Mouse (Mus musculus): ENCODE results near the gene Pds5a. TPM values are rescaled to one million over a fixed set of nuclear protein-coding genes. Genes with fewer than 3 reads are reported as not detected.
A peak's percentile ranks its signal among the peaks of the same experiment; 100 is the strongest.

Gene Pds5a
- 138 and 161 TPM in 2 replicates for total RNA-seq (2012; rRNA removed)

DNA sequence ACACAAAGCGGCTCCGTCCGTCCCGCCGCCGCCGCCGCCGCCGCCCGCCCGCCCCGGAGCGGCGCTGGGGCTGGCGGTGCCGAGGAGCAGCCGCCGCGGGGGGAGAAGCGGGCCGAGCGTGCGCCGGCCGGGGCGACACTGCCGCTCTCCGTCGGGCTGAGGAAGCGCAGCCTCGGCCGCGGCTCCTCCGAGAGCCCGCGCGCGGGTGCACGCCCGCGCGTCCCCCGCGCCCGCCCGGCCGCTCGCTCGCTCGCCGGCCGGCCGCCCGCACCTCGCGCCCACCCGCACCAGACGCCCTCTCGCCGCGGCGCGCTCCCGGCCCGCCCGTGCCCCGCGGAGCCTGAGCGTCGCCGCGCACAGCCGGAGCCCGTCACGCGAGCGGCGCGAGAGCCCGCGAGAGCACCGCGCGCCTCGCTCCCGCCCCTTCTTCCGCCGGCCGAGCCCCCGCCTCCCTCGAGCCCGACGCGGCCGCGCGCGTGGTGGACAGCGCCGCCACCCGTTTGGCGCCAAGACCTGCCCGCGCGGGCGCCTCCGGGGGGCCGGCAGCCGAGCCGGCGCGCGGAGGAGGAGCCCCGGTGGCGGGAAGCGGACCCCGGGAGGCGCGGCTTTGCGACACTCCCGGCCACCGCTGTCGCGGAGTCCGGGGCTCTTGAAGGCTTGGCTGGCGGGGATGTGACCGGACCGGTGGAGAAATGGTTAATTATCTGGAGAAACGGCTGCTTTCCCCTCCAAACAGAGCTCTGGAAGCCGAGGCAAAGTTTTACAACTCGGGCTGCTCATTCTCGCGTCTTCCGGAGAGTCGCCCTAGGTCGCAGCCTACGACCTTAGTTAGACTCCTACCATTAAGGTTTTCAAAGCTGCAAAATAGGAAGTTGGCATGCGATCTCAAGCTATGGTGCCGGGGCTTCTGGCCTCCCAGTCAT lies at the start of gene Pds5a:
TSS of gene Pds5a (minus strand) at position 438 of the 923 bp plus-strand sequence.
- TF ChIP-seq CHD2 (IDR thresholded peaks at IDR 0.05; ENCODE audit: low read depth, low read length): no peak
- TF ChIP-seq HCFC1 (IDR thresholded peaks at IDR 0.05; ENCODE audit: borderline replicate concordance, insufficient read depth, low read length): no peak
- no peak for TF ChIP-seq MAFK (IDR thresholded peaks at IDR 0.05; ENCODE audit: insufficient read depth, low read depth, low read length)
- TF ChIP-seq ZC3H11A (IDR thresholded peaks at IDR 0.05; ENCODE audit: borderline replicate concordance, low read depth, low read length): no peak
- no peak for TF ChIP-seq ZNF384 (IDR thresholded peaks at IDR 0.05; ENCODE audit: low read depth, low read length)
- H3K9me3 ChIP-seq (ENCODE audit: control insufficient read depth, insufficient read depth, low read depth, low read length): no peaks in the 10 kb centered on the region
- peak within 1 kb of the TSS; percentile 98 for H3K27ac ChIP-seq (ENCODE audit: insufficient read depth, low read depth, low read length, poor library complexity, severe bottlenecking)
- peak within 1 kb of the TSS; percentile 99 for H3K9ac ChIP-seq (ENCODE audit: insufficient read depth, low read depth, low read length, poor library complexity, severe bottlenecking)
- H3K4me1 ChIP-seq (ENCODE audit: control insufficient read depth in 2 of 2, insufficient read depth in 2 of 2, low read length in 2 of 2, poor library complexity in 1 of 2): peaks cover 5 to 8% of the 10 kb centered on the region in 2 experiments
- H3K4me3 ChIP-seq (ENCODE audit: insufficient read depth in 1 of 2, low read depth in 1 of 2, low read length in 2 of 2, poor library complexity in 1 of 2, severe bottlenecking in 1 of 2): peak within 1 kb of the TSS; percentile 97 to 100
- peak; percentile 62 for DNase-seq (ENCODE audit: low read depth, low spot score)
- in situ Hi-C loops (cut with MboI; ENCODE audit: low sequenced_read_pairs in 2 of 2, unreplicated experiment in 2 of 2): no loop called here
- H3K36me3 ChIP-seq (ENCODE audit: control insufficient read depth, insufficient read depth, low read length, poor library complexity, severe bottlenecking): peaks cover 8% of the 10 kb centered on the region; the same call in 1 of the 2 replicates

DNA sequence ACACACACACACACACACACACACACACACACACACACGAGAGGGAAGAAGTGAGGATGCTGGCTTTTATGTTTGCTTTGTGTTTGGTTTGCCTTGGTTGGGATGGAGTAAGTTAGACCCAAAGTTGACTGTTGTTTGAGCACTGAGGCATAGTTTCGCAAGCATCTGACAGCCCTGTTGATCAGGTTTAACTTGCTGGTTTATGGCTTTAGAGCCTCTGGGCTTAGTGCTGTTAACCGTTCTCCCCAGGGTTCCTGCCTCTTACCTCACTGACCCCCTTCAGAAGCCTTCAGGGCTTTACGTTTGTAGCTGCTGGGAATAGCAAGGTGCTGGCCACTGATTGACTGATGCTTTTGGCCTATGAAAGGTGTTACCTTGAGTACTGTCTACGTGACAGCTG lies 48.8 kb upstream of the Pds5a start:
- no peak for DNase-seq (ENCODE audit: low read depth, low spot score)
- TF ChIP-seq HCFC1 (IDR thresholded peaks at IDR 0.05; ENCODE audit: borderline replicate concordance, insufficient read depth, low read length) (no peak), ZC3H11A (IDR thresholded peaks at IDR 0.05; ENCODE audit: borderline replicate concordance, low read depth, low read length) (no peak), ZNF384 (IDR thresholded peaks at IDR 0.05; ENCODE audit: low read depth, low read length) (no peak), MAFK (IDR thresholded peaks at IDR 0.05; ENCODE audit: insufficient read depth, low read depth, low read length) (no peak)
- in situ Hi-C loops (cut with MboI; ENCODE audit: low sequenced_read_pairs in 2 of 2, unreplicated experiment in 2 of 2): no loop called here

DNA sequence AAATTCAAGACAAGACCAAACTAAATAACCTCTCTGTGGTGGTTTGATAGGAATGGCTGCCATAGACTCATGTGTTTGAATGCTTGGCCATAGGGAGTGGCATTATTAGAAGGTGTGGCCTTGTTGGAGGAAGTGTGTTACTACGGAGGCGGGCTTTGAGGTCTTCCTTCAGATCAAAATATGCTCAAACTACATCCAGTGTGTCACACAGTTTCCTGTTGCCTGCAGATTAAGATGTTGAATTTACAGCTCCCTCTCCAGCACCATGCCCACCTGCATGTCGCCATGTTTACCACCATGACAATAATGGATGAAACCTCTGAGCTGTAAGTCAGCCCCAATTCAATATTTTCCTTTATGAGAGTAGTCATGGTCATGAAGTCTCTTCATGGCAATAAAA lies 41.3 kb upstream of the Pds5a start:
- no peak for DNase-seq (ENCODE audit: low read depth, low spot score)

More for the DNA sequence above, 48.8 kb upstream of the Pds5a start:
- Histone ChIP-seq H3K27ac (ENCODE audit: insufficient read depth, low read depth, low read length, poor library complexity, severe bottlenecking) (no peak overlapping the region), H3K9me3 (ENCODE audit: control insufficient read depth, insufficient read depth, low read depth, low read length) (no peaks in the 10 kb centered on the region), H3K9ac (ENCODE audit: insufficient read depth, low read depth, low read length, poor library complexity, severe bottlenecking) (no peak overlapping the region), H3K4me3 (ENCODE audit: insufficient read depth in 1 of 2, low read depth in 1 of 2, low read length in 2 of 2, poor library complexity in 1 of 2, severe bottlenecking in 1 of 2) (no peak overlapping the region), H3K4me1 (ENCODE audit: control insufficient read depth in 2 of 2, insufficient read depth in 2 of 2, low read length in 2 of 2, poor library complexity in 1 of 2) (peaks cover 0 to 16% of the 10 kb centered on the region in 2 experiments; a peak in 2 of 4 replicates), H3K36me3 (ENCODE audit: control insufficient read depth, insufficient read depth, low read length, poor library complexity, severe bottlenecking) (no peaks in the 10 kb centered on the region)

DNA sequence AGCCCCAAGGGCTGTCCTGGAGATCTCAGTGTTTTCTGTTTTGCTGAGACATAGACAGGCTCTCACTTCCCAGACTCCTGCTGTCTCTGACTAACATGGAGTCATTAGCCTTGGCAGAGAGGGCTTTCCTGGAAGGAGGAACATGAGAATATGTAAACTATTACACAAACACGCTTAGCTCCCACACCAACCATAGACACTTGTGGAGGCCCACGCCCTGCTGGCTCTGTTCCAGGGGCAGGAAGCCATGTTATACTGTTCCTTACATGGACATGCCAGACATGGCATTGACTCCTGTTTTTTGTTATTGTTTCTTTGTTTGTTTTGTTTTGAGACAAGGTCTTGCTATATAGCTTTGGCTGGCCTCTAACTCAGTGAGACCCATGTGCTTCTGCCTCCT lies 37.5 kb upstream of the Pds5a start:
- TF ChIP-seq ZC3H11A (IDR thresholded peaks at IDR 0.05; ENCODE audit: borderline replicate concordance, low read depth, low read length) (no peak), CHD2 (IDR thresholded peaks at IDR 0.05; ENCODE audit: low read depth, low read length) (no peak), HCFC1 (IDR thresholded peaks at IDR 0.05; ENCODE audit: borderline replicate concordance, insufficient read depth, low read length) (no peak), MAFK (IDR thresholded peaks at IDR 0.05; ENCODE audit: insufficient read depth, low read depth, low read length) (no peak), ZNF384 (IDR thresholded peaks at IDR 0.05; ENCODE audit: low read depth, low read length) (no peak)
- H3K4me3 ChIP-seq (ENCODE audit: insufficient read depth in 1 of 2, low read depth in 1 of 2, low read length in 2 of 2, poor library complexity in 1 of 2, severe bottlenecking in 1 of 2): no peak overlapping the region

More for the DNA sequence above, 41.3 kb upstream of the Pds5a start:
- no peak overlapping the region for H3K27ac ChIP-seq (ENCODE audit: insufficient read depth, low read depth, low read length, poor library complexity, severe bottlenecking)
- TF ChIP-seq CHD2 (IDR thresholded peaks at IDR 0.05; ENCODE audit: low read depth, low read length) (no peak), HCFC1 (IDR thresholded peaks at IDR 0.05; ENCODE audit: borderline replicate concordance, insufficient read depth, low read length) (no peak), MAFK (IDR thresholded peaks at IDR 0.05; ENCODE audit: insufficient read depth, low read depth, low read length) (no peak), ZC3H11A (IDR thresholded peaks at IDR 0.05; ENCODE audit: borderline replicate concordance, low read depth, low read length) (no peak), ZNF384 (IDR thresholded peaks at IDR 0.05; ENCODE audit: low read depth, low read length) (no peak)
- no peaks in the 10 kb centered on the region for H3K4me1 ChIP-seq (ENCODE audit: control insufficient read depth in 2 of 2, insufficient read depth in 2 of 2, low read length in 2 of 2, poor library complexity in 1 of 2)
- H3K9ac ChIP-seq (ENCODE audit: insufficient read depth, low read depth, low read length, poor library complexity, severe bottlenecking): no peak overlapping the region
- H3K4me3 ChIP-seq (ENCODE audit: insufficient read depth in 1 of 2, low read depth in 1 of 2, low read length in 2 of 2, poor library complexity in 1 of 2, severe bottlenecking in 1 of 2): no peak overlapping the region
- no peaks in the 10 kb centered on the region for H3K36me3 ChIP-seq (ENCODE audit: control insufficient read depth, insufficient read depth, low read length, poor library complexity, severe bottlenecking)
- in situ Hi-C loops (cut with MboI; ENCODE audit: low sequenced_read_pairs in 2 of 2, unreplicated experiment in 2 of 2): no loop called here
- H3K9me3 ChIP-seq (ENCODE audit: control insufficient read depth, insufficient read depth, low read depth, low read length): no peaks in the 10 kb centered on the region

More for the DNA sequence above, 37.5 kb upstream of the Pds5a start:
- in situ Hi-C loops (cut with MboI; ENCODE audit: low sequenced_read_pairs in 2 of 2, unreplicated experiment in 2 of 2): no loop called here
- no peaks in the 10 kb centered on the region for H3K36me3 ChIP-seq (ENCODE audit: control insufficient read depth, insufficient read depth, low read length, poor library complexity, severe bottlenecking)
- H3K9ac ChIP-seq (ENCODE audit: insufficient read depth, low read depth, low read length, poor library complexity, severe bottlenecking): no peak overlapping the region
- H3K27ac ChIP-seq (ENCODE audit: insufficient read depth, low read depth, low read length, poor library complexity, severe bottlenecking): no peak overlapping the region
- DNase-seq (ENCODE audit: low read depth, low spot score): no peak
- H3K9me3 ChIP-seq (ENCODE audit: control insufficient read depth, insufficient read depth, low read depth, low read length): no peaks in the 10 kb centered on the region
- no peaks in the 10 kb centered on the region; a peak in 1 of 4 replicates for H3K4me1 ChIP-seq (ENCODE audit: control insufficient read depth in 2 of 2, insufficient read depth in 2 of 2, low read length in 2 of 2, poor library complexity in 1 of 2)

Measured in ES-E14 (cell line).